Mouse (Mus musculus) lung, postnatal 0 days (tissue): ENCODE results near the gene Ntan1. TPM values are rescaled to one million over a fixed set of nuclear protein-coding genes. Genes with fewer than 3 reads are reported as not detected.
"Not testable (repeated sequence)": the region's sequence is repeated elsewhere in the genome, so short reads cannot be mapped to it uniquely, and the experiment has no call there.

Source experiments
- ATAC-seq: fragments of 200-750 bp; cut with Nextera tagmentation; 2 replicates; pipeline ENCODE4 v1.8.0; 2017; ENCODE audit warnings: moderate library complexity
- DNase-seq: peaks from one replicate; pipeline ENCODE4 v3.0.0-alpha.2; 2016; ENCODE audit warnings: low spot score
- H3K27ac ChIP-seq: fragments of 300-500 bp; sonication (generic); 2 replicates; pipeline ENCODE4 v1.5.1; 2014; ENCODE audit warnings: antibody characterized with exemption, mild to moderate bottlenecking, low read length, mixed read lengths
- H3K27me3 ChIP-seq: fragments of 300-500 bp; sonication (generic); replicated peaks from 2 replicates; pipeline ENCODE4 v1.6.1; 2014; ENCODE audit warnings: low read length, mixed read lengths; ENCODE audit not compliant: insufficient read depth
- H3K36me3 ChIP-seq: fragments of 300-500 bp; sonication (generic); 2 replicates; pipeline ENCODE4 v1.6.1; 2014; ENCODE audit warnings: low read length, mixed read lengths; ENCODE audit not compliant: insufficient read depth
- H3K4me1 ChIP-seq: fragments of 300-500 bp; sonication (generic); 2 replicates; pipeline ENCODE4 v1.6.1; 2014; ENCODE audit warnings: antibody characterized with exemption, low read depth, low read length, mixed read lengths; ENCODE audit not compliant: insufficient read depth
- H3K4me2 ChIP-seq: fragments of 300-500 bp; sonication (generic); replicated peaks from 2 replicates; pipeline ENCODE4 v1.6.1; 2014; ENCODE audit warnings: low read depth, mild to moderate bottlenecking, low read length, moderate library complexity, mixed read lengths
- H3K4me3 ChIP-seq: fragments of 300-500 bp; sonication (generic); 2 replicates; pipeline ENCODE4 v1.5.1; 2014; ENCODE audit warnings: low read depth, low read length
- H3K9ac ChIP-seq: fragments of 300-500 bp; sonication (generic); replicated peaks from 2 replicates; pipeline ENCODE4 v1.6.1; 2014; ENCODE audit warnings: low read depth, mild to moderate bottlenecking
- H3K9me3 ChIP-seq: fragments of 300-500 bp; sonication (generic); 2 replicates; pipeline ENCODE4 v1.6.1; 2016; ENCODE audit warnings: low read length, mixed read lengths
- CTCF ChIP-seq: IDR thresholded peaks from 2 replicates; pipeline ENCODE4 v1.5.1; 2016; ENCODE audit warnings: antibody characterized with exemption, mild to moderate bottlenecking
- EP300 ChIP-seq: IDR thresholded peaks from 2 replicates; pipeline ENCODE4 v1.6.1; 2016; ENCODE audit warnings: antibody characterized with exemption, mild to moderate bottlenecking, control low read depth
- WGBS: fragments of 180-500 bp; shearing (Covaris S2); extraction: QIAGEN DNeasy Blood & Tissue Kit; methylation state at CpG from one replicate; pipeline ENCODE4 v1.1.7; 2014; 5-methylcytosine and 5-hydroxymethylcytosine counted together
- polyA plus RNA-seq: library from polyadenylated mRNA; unstranded; fragments of >200 nt; fragmentation: Nextera tagmentation; extraction: Ambion mirVana; gene quantifications from 2 replicates; pipeline ENCODE4 v1.2.1, GENCODE M21; 2015

Ntan1 gene
- polyA plus RNA-seq, result 135 and 141 TPM in 2 replicates

GRCm38 (mm10) chr16:13818560-13819393, at the start of gene Ntan1:
Ntan1 (plus strand) TSS chr16:13818845.
- H3K9ac ChIP-seq, result peak within 1 kb of the TSS; percentile 83
- no peaks in the 10 kb centered on the region for H3K9me3 ChIP-seq
- H3K4me1 ChIP-seq, result peaks cover 11% of the 10 kb centered on the region; the same call in 1 of the 2 replicates
- peak; percentile 98 for DNase-seq
- peak within 1 kb of the TSS; percentile 76 for H3K4me3 ChIP-seq
- 2% methylated on average over 58 of the region's 58 CpGs for WGBS
- H3K27me3 ChIP-seq, result no peaks in the 10 kb centered on the region
- ATAC-seq, result peak; percentile 96
- peak within 1 kb of the TSS; percentile 81 for H3K4me2 ChIP-seq
- TF ChIP-seq CTCF (no peak; the same call in 1 of the 2 replicates), EP300 (no peak)
- peak within 1 kb of the TSS; percentile 88 for H3K27ac ChIP-seq
- 0 out of 2 replicates have a peak, but pooled peaks cover 3% of the 10 kb centered on the region for H3K36me3 ChIP-seq

GRCm38 (mm10) chr16:13771603-13772002, 47.0 kb upstream of the Ntan1 start:
- 65% methylated on average over 4 of the region's 4 CpGs for WGBS
- H3K4me3 ChIP-seq, H3K9me3 ChIP-seq: not testable (repeated sequence)

GRCm38 (mm10) chr16:13772051-13772450, 46.6 kb upstream of the Ntan1 start:
- not testable (repeated sequence) for DNase-seq, H3K36me3 ChIP-seq, ATAC-seq, H3K27me3 ChIP-seq, H3K9me3 ChIP-seq, H3K4me2 ChIP-seq, H3K4me3 ChIP-seq, H3K4me1 ChIP-seq, H3K27ac ChIP-seq, H3K9ac ChIP-seq
- WGBS, result 84% methylated on average over 5 of the region's 5 CpGs

More at GRCm38 (mm10) chr16:13771603-13772002, 47.0 kb upstream of the Ntan1 start:
- H3K4me2 ChIP-seq, H3K9ac ChIP-seq, DNase-seq, H3K27me3 ChIP-seq, H3K27ac ChIP-seq, H3K4me1 ChIP-seq, ATAC-seq, H3K36me3 ChIP-seq: not testable (repeated sequence)

GRCm38 (mm10) chr16:13774011-13774410, 44.6 kb upstream of the Ntan1 start:
- H3K4me1 ChIP-seq, DNase-seq, H3K36me3 ChIP-seq, H3K9ac ChIP-seq, H3K27ac ChIP-seq, H3K4me2 ChIP-seq, H3K9me3 ChIP-seq, H3K27me3 ChIP-seq, ATAC-seq, H3K4me3 ChIP-seq: not testable (repeated sequence)
- 62% methylated on average over 2 of the region's 2 CpGs for WGBS

- ATAC-seq, H3K9ac ChIP-seq, DNase-seq, H3K4me1 ChIP-seq, H3K27me3 ChIP-seq, H3K9me3 ChIP-seq, H3K4me2 ChIP-seq, H3K36me3 ChIP-seq, H3K4me3 ChIP-seq, H3K27ac ChIP-seq: not testable (repeated sequence)
- WGBS, result 87% methylated on average over 3 of the region's 3 CpGs
Measured at GRCm38 (mm10) chr16:13774651-13775050, 44.0 kb upstream of the Ntan1 start.

GRCm38 (mm10) chr16:13780353-13781036, 38.1 kb upstream of the Ntan1 start, which contains the start of gene Rrn3:
Rrn3 (plus strand) TSS chr16:13780708.
- H3K4me1 ChIP-seq, result peaks cover 11% of the 10 kb centered on the region; the same call in 1 of the 2 replicates
- H3K27ac ChIP-seq, result peak within 1 kb of the TSS; percentile 90
- DNase-seq (peak; percentile 95), ATAC-seq (peak; percentile 100)
- H3K9ac ChIP-seq, result peak within 1 kb of the TSS; percentile 95
- no peaks in the 10 kb centered on the region for H3K27me3 ChIP-seq
- 0 out of 2 replicates have a peak, but pooled peaks cover 8% of the 10 kb centered on the region for H3K36me3 ChIP-seq
- WGBS, result under 1% methylated on average over 55 of the region's 57 CpGs
- H3K4me3 ChIP-seq, result peak within 1 kb of the TSS; percentile 84
- TF ChIP-seq CTCF (peak; percentile 17; the same call in 1 of the 2 replicates), EP300 (peak; percentile 35; the same call in 1 of the 2 replicates)
- H3K4me2 ChIP-seq, result peak within 1 kb of the TSS; percentile 76
- no peaks in the 10 kb centered on the region for H3K9me3 ChIP-seq
